Mouse (Mus musculus): ENCODE data around the gene Emg1.

DNA sequence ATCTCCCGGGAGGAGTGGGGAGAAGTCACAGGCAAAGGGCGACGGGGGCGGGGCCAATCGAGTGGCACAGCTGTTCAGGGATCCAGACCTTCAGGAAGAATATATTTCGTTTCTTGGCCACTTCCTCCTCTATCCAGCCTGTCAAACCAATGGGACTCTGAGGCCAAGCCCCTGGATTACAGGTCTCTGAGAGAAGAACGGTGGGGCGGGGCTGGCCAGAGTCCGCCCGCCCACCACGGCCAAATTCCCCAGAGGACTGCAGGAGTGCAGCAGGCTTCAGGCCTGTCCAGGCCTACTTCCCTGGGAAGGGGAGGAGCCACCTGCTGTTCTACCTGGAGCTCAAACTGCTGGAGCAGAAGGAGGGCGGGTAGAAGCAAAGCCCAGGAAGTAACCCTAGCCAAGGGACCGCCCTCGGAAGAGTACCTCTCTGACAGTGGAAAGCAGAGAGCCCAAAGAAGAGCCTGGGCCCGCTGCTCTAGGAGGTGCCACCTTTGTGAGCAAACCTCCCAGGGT, 26.6 kb upstream of the Emg1 start, which contains the start of gene Ptpn6:
- TF ChIP-seq GATA1 (IDR thresholded peaks at IDR 0.05; ENCODE audit: low read length) = no peak
- no peak for TF ChIP-seq TAL1 (IDR thresholded peaks at IDR 0.05; ENCODE audit: low read length)
